Mouse (Mus musculus) E14TG2a.4 (cell line): Measurements from ENCODE around the gene Enpp7.

Source experiments
- H3K27me3 ChIP-seq: 2 replicates; pipeline ENCODE4 v1.6.1; 2014; ENCODE audit warnings: low read length, control low read depth; ENCODE audit not compliant: insufficient read depth
- H3K36me3 ChIP-seq: 2 replicates; pipeline ENCODE4 v1.6.1; 2014; ENCODE audit warnings: low read length, control low read depth; ENCODE audit not compliant: insufficient read depth
- H3K4me1 ChIP-seq: replicated peaks from 2 replicates; pipeline ENCODE4 v1.6.1; 2014; ENCODE audit warnings: low read depth, low read length, control low read depth
- H3K4me3 ChIP-seq: replicated peaks from 2 replicates; pipeline ENCODE4 v1.5.1; 2014; ENCODE audit warnings: mild to moderate bottlenecking, low read length
- H3K9me3 ChIP-seq: 2 replicates; pipeline ENCODE4 v1.6.1; 2014; ENCODE audit warnings: low read length, control low read depth
- CTCF ChIP-seq: conservative IDR thresholded peaks from 2 replicates; pipeline ENCODE4 v1.5.1; 2014; ENCODE audit warnings: low read length
- NANOG ChIP-seq: IDR thresholded peaks from 2 replicates; pipeline ENCODE4 v1.6.1; 2014; ENCODE audit warnings: borderline replicate concordance, low read length, mixed read lengths
- POU5F1 ChIP-seq: IDR thresholded peaks from 2 replicates; pipeline ENCODE4 v1.6.1; 2014; ENCODE audit warnings: low read length, borderline replicate concordance

Gene Enpp7

DNA sequence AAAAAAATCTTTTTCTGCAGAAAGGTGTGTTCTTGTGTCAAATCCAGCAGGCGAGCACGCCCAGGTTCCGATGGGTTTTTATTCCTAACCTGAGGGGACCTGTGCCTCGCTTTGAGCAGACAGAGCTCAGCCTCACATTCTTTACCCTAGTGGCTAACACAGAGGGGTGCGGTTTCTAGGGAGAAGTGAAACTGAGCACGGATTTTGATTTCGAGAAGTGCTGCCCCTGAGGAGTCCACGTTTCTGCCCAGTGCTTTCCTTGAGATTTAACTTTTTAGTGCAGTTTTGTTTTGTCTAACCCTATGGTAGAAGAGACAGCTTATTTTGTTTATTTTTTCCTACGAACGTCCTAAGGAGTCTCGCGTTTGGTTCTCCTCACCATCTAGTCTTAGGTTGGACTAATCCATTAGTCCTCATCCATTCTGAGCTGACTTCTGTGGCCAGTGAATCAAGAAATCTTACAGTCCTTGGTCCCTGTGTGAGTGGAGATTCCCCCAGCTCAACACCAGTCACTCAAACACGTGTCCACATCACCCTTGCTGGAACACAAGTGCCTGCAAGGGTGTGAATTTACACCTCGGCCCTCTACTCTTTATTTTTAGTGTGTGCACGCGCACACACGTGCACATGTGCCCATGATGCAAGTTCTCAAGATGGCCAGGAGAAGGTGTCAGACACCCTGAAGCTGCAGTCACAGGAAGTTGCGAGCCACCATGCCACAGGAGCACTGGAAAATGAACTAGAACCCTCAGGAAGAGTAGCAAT lies 6.8 kb upstream of the Enpp7 start:
- Histone ChIP-seq H3K4me1 (peaks cover 15% of the 10 kb centered on the region), H3K4me3 (no peak overlapping the region), H3K27me3 (peaks cover 33% of the 10 kb centered on the region), H3K36me3 (no peaks in the 10 kb centered on the region), H3K9me3 (no peaks in the 10 kb centered on the region)
- TF ChIP-seq NANOG (no peak), CTCF (no peak), POU5F1 (no peak)

DNA sequence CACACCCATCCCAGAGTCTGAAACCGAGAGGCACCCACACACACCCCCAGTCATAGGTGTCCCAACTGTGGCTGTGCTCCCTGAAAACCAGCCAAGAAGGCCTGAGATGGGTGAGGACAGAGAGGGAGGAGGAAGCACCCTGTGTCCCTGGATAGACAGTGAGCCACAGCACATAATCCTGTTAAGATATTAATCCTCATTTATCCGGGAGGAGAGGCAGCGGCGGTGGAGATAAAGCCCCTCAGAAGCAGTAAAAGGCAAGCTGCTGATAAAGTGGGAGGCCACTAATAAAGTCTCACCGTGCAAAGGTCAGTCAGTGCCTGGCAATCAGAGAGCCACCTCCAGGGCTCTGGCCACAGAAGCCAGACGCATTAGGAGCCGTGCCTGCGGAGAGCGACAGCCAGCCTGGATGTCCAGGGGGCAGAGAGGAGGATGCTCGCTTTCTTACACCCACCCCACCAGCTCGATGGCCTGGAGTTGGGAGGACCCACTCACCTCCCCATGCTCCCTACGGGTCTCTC lies 5.3 kb upstream of the Enpp7 start:
- TF ChIP-seq CTCF (no peak), POU5F1 (no peak)
- Histone ChIP-seq H3K27me3 (peaks cover 41% of the 10 kb centered on the region), H3K9me3 (no peaks in the 10 kb centered on the region), H3K4me3 (no peak overlapping the region), H3K4me1 (peaks cover 18% of the 10 kb centered on the region), H3K36me3 (no peaks in the 10 kb centered on the region)

DNA sequence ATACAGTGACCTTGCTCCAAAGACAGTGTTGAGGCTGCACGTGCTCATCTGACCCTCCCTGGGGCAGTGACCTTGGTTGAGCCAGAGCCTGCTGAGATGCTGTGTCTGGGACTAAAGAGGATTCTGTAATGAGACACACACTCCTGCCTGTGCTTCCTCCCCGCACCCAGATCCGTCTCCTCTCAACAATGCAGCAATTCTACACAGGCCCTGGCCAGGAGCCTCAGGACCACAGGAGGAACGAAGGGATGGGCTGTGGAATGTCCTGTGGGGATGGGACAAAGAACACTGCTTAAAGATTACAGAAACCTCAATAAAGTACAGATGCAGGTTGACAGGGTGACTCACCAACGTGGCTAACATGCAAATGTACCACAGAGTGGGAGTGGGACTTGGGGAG lies 2.4 kb upstream of the Enpp7 start:
- peaks cover 22% of the 10 kb centered on the region for H3K4me1 ChIP-seq
- no peaks in the 10 kb centered on the region for H3K9me3 ChIP-seq
- H3K4me3 ChIP-seq: no peak overlapping the region
- H3K27me3 ChIP-seq: peaks cover 31% of the 10 kb centered on the region
- H3K36me3 ChIP-seq: no peaks in the 10 kb centered on the region
- TF ChIP-seq NANOG (no peak), CTCF (no peak), POU5F1 (no peak)

DNA sequence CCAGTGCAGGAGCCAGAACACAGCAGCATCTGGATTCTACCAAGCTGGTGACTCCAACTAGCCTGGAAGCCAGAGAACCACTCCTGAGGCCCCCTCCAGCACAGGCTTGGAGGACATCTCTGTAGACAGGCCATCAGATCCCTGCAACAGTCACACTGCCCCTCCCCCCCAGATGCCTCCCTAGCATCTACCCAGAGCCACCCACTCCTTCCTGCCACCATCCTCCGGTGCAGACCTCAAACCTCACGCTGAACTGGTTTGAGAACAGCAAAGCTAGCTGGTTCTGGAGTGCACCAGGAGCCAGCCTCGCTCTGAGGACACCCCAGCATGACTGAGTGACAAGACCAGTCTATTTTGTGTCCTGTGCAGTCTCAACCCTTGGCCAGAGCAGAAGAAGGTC lies 4.8 kb downstream of the Enpp7 start:
- H3K4me3 ChIP-seq: no peak overlapping the region
- no peaks in the 10 kb centered on the region for H3K36me3 ChIP-seq
- no peaks in the 10 kb centered on the region for H3K9me3 ChIP-seq
- peaks cover 59% of the 10 kb centered on the region for H3K27me3 ChIP-seq
- peaks cover 24% of the 10 kb centered on the region for H3K4me1 ChIP-seq
- TF ChIP-seq NANOG: no peak
- TF ChIP-seq CTCF: no peak
- TF ChIP-seq POU5F1: no peak

DNA sequence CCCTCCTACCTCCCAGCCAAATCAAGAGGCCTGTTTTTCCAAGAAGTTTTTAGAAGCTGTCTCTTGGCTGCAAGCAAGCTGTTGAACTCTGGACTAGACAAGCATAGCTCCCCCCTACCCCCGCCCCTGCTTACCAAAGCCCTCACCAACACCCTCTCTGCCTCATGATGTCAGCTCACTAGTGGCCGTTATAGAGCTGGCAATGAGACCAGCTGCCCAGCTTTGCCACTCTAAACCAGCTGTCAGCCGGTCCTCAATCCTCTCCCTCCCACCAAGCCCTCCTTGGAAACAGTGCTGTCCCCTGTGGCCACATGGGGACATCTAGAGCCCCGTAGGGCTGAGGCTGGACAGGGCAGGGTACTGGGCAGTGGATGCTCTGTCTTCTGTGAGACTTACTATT lies 7.5 kb downstream of the Enpp7 start:
- Histone ChIP-seq H3K4me1 (peaks cover 40% of the 10 kb centered on the region), H3K9me3 (no peaks in the 10 kb centered on the region), H3K4me3 (no peak overlapping the region), H3K36me3 (no peaks in the 10 kb centered on the region), H3K27me3 (peaks cover 67% of the 10 kb centered on the region)
- TF ChIP-seq POU5F1: no peak
- TF ChIP-seq NANOG: no peak
- TF ChIP-seq CTCF: no peak

DNA sequence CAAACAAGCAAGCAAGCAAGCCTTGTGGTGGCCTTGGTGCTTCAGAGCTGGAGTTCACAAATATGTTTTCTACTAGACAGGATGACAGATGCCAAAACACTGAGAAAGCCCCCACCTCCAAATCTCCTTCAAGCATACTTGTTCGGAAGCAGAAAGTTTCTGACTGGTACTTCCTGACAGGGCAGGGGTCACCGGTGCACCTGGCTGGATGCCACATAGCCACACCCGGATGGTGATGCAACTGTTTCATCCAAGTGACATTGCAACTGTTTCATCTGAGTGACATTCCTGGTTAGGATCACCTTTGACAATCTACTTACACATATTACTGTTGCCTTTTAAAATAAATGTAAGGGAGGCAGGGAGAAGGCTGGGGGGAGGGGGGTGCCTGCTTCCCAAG lies 9.2 kb downstream of the Enpp7 start:
- no peak overlapping the region for H3K4me3 ChIP-seq
- peaks cover 40% of the 10 kb centered on the region for H3K4me1 ChIP-seq
- peaks cover 74% of the 10 kb centered on the region for H3K27me3 ChIP-seq
- H3K36me3 ChIP-seq: no peaks in the 10 kb centered on the region
- no peaks in the 10 kb centered on the region for H3K9me3 ChIP-seq
- TF ChIP-seq POU5F1: no peak
- no peak for TF ChIP-seq CTCF
- TF ChIP-seq NANOG: no peak

DNA sequence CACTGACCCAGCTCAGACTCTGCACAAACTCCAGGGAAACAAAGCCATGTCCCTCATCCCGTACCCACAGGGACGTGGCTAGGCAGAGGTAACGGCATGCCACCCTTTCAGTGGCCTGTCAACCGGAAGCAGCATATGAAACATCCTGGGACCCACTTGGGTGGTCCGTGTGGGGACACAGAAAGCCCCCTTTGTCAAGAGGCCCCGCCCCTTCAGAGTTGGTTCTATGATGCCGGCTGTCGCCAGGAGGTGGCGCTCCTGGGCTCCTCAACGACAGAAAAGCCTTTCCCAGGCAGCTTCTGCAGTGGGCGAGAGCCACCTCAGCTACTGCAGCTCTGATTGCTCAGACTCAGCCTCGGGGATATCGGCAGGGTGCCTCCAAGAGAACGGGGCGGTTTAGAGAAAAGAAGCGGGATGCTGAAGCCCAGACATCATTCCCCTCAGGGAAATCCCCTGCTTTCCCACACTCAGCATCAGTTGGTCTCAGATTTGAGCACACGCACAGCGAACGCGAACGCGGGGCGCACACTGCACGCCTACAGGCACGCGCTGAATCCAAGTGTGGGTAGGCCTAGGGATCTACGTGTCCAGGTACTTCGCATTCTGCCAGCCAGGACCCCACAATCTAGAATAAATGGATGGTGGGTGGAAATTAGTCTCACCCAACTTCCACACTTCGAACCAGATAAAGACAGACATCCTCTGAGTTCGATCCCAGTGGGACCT lies 10.7 kb downstream of the Enpp7 start:
- TF ChIP-seq NANOG (no peak), POU5F1 (no peak), CTCF (peak; percentile 69)
- Histone ChIP-seq H3K4me1 (peaks cover 36% of the 10 kb centered on the region), H3K4me3 (peak overlapping the region; percentile 67), H3K36me3 (no peaks in the 10 kb centered on the region), H3K27me3 (peaks cover 76% of the 10 kb centered on the region), H3K9me3 (no peaks in the 10 kb centered on the region)

DNA sequence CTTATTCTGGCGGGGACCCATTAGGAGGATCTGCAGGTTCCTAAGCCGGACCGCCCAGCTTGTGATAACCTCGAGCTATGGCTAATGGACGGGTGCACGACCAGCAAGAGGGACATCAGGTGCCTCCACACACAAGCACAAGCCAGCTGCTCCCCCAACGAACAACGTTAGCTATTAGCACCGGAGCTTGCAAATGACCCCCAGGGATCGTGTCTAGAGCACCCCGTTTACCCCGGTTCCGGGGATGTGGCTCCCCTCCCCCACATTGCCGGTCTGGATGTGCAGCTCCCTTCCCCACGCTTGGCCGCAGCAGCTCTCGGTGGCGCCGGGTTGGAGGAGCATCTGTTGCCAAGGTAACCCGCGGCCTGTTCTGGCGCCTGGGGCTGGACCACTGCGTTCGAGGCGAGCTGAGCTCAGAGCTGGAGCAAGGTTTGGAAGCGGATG lies 11.4 kb downstream of the Enpp7 start:
- Histone ChIP-seq H3K9me3 (no peaks in the 10 kb centered on the region), H3K4me1 (peaks cover 31% of the 10 kb centered on the region), H3K4me3 (peak overlapping the region; percentile 67), H3K27me3 (peaks cover 74% of the 10 kb centered on the region), H3K36me3 (no peaks in the 10 kb centered on the region)
- TF ChIP-seq POU5F1 (no peak), CTCF (no peak), NANOG (no peak)
